Mouse (Mus musculus) stomach, postnatal 0 days (tissue): ENCODE measurements around the gene Dusp12.

ENCODE experiments used
- CTCF ChIP-seq: IDR thresholded peaks from 2 replicates; pipeline ENCODE4 v1.5.1; 2016; ENCODE audit warnings: antibody characterized with exemption, low read depth, mild to moderate bottlenecking, moderate library complexity
- EP300 ChIP-seq: optimal IDR thresholded peaks from 2 replicates; pipeline ENCODE3; 2016; ENCODE audit warnings: antibody characterized with exemption

DNA sequence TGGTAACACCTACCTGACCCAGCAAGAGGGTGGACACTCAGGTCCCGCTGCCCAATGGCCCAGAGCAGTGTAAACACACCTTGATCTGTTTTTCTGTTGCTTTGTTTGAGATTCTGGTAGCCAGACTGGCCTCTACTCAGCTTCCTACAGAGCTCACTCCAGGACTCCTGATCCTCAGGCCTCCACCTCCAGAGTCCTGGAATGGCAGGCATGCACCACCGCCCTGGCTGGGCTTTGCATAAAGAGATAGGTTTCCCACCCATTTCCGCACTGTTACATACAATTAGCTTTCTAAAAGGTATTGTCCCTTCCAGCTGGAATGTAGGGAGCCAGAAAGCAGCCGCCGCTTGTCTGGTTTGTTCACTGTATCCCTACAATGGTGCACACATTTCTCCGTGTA is 13.9 kb downstream of the Dusp12 start:
- TF ChIP-seq CTCF (no peak), EP300 (no peak)
